Mouse (Mus musculus): Measurements from ENCODE around the gene Nedd9. TPM values are rescaled to one million over a fixed set of nuclear protein-coding genes. Genes with fewer than 3 reads are reported as not detected.
A peak's percentile ranks its signal among the peaks of the same experiment; 100 is the strongest.

The Nedd9 gene
- polyA plus RNA-seq, 1 experiment from 2014 or later, result 19.5 TPM

DNA sequence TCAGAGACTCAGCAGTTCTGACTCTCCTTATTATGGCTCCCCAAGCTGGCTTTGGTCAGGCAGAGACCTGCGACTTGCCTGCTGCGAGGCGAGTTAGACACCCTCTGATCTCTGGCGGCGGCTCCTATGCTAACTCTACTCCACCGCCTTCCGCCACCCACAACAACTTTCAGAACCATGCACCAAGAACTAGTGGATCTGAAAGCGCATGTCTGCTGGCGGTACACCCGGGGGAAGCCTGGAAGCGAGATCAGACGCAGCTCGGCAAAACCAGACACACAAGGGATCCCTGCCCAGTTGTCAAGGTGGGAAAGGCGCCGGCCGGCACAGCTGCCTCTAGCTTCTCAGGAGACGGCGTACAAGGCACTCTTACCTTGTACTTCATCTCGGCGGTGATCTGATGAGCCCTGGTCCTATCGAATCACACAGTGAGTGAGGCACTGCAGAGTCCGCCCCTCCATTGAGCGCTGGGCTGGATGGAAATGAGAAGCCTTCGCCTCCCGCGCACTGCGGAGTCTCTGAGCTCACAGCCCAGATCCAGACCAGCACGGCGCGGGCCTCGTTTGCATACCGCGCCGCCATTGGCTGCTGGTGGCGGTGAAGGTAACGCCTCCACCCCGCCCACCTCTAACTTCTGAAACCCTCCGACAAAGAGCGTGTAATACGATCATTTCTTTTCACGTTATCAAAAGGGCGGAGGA is 128.5 kb downstream of the Nedd9 start:
- H3K4me3 ChIP-seq, result peak overlapping the region; percentile 63
- peak overlapping the region; percentile 71 for H3K9ac ChIP-seq
- peak overlapping the region; percentile 89 for H3K27ac ChIP-seq
- whole genome bisulfite sequencing, result 0% methylated on average over 42 of the region's 42 CpGs
- ATAC-seq, result peak; percentile 99
- no peaks in the 10 kb centered on the region for H3K27me3 ChIP-seq
- H3K4me2 ChIP-seq, result peak overlapping the region; percentile 71
- no peaks in the 10 kb centered on the region for H3K36me3 ChIP-seq (ENCODE audit: poor library complexity, severe bottlenecking)
- no peaks in the 10 kb centered on the region for H3K9me3 ChIP-seq (replicated peaks)
- peaks cover 66% of the 10 kb centered on the region for H3K4me1 ChIP-seq

DNA sequence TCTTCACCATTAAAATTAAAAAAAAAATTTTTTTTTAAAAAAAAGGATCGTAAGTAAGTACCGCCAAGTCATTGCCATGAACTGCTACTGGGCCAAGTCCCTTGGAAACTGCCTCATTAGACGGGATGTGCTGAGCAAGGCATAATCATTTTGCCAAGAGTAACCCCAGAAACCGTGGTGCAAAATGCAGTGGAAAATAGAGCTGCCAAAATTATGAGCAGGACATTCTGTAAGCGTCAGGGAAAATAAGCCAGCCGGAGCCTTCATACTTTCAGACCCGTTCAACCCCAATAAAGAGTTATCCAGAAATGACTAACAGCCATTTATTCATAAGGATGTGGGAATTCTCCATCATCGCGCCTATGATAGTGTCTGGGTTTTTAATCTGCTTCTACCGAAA is 129.2 kb downstream of the Nedd9 start:
- Histone ChIP-seq H3K27me3 (no peaks in the 10 kb centered on the region), H3K4me2 (peak overlapping the region; percentile 71), H3K9ac (peak overlapping the region; percentile 71), H3K36me3 (ENCODE audit: poor library complexity, severe bottlenecking) (no peaks in the 10 kb centered on the region), H3K27ac (peak overlapping the region; percentile 89), H3K4me1 (peaks cover 72% of the 10 kb centered on the region), H3K9me3 (replicated peaks) (no peaks in the 10 kb centered on the region), H3K4me3 (peak overlapping the region; percentile 63)
- 5% methylated on average over 10 of the region's 10 CpGs for WGBS
- no peak for ATAC-seq

- ATAC-seq, result no peak
- Histone ChIP-seq H3K27me3 (no peaks in the 10 kb centered on the region), H3K36me3 (ENCODE audit: poor library complexity, severe bottlenecking) (no peaks in the 10 kb centered on the region), H3K4me2 (peak overlapping the region; percentile 71), H3K4me1 (peaks cover 76% of the 10 kb centered on the region), H3K4me3 (peak overlapping the region; percentile 63), H3K9ac (peak overlapping the region; percentile 71), H3K27ac (no peak overlapping the region), H3K9me3 (replicated peaks) (no peaks in the 10 kb centered on the region)
- 24% methylated on average over 3 of the region's 3 CpGs for WGBS
Observed at GRCm38 (mm10) chr13:41357586-41357985, 129.6 kb downstream of the Nedd9 start.

- no peak for ATAC-seq
- Histone ChIP-seq H3K27ac (no peak overlapping the region), H3K36me3 (ENCODE audit: poor library complexity, severe bottlenecking) (no peaks in the 10 kb centered on the region), H3K9me3 (replicated peaks) (no peaks in the 10 kb centered on the region), H3K4me1 (peaks cover 80% of the 10 kb centered on the region), H3K9ac (peak overlapping the region; percentile 71), H3K27me3 (no peaks in the 10 kb centered on the region), H3K4me3 (peak overlapping the region; percentile 63), H3K4me2 (peak overlapping the region; percentile 71)
- WGBS, result 54% methylated on average over 4 of the region's 4 CpGs
Observed at GRCm38 (mm10) chr13:41357161-41357560, 130.0 kb downstream of the Nedd9 start.

- H3K9ac ChIP-seq, result no peak overlapping the region
- no peaks in the 10 kb centered on the region for H3K9me3 ChIP-seq (replicated peaks)
- H3K4me1 ChIP-seq, result peaks cover 76% of the 10 kb centered on the region
- H3K36me3 ChIP-seq (ENCODE audit: poor library complexity, severe bottlenecking), result no peaks in the 10 kb centered on the region
- no peak for ATAC-seq
- H3K4me3 ChIP-seq, result peak overlapping the region; percentile 14; the same call in 1 of the 2 replicates
- WGBS, result 40% methylated on average over 2 of the region's 2 CpGs
- H3K4me2 ChIP-seq, result peak overlapping the region; percentile 50
- H3K27me3 ChIP-seq, result no peaks in the 10 kb centered on the region
- H3K27ac ChIP-seq, result no peak overlapping the region
Observed at GRCm38 (mm10) chr13:41355552-41355951, 131.6 kb downstream of the Nedd9 start.

DNA sequence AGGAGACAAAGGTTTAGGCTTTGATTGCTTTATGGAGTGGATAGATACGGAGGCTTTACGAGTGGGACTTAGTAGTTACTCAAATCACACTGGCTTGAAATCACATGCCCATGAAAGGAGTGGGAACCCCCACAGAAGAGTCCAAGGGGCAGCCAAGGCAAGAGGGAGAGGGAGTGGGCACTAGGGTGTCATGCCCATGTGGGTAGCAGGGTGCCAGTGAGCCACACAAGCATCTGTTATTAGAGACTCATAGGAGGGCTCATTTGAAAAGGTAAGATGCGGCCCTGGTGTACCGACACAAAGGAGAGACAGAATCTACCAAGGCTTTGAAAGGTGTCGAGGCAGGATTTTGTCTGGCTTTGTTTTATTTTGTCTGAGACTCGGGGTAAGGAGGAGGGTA is 132.6 kb downstream of the Nedd9 start:
- Histone ChIP-seq H3K27me3 (no peaks in the 10 kb centered on the region), H3K4me3 (peak overlapping the region; percentile 20), H3K9me3 (replicated peaks) (no peaks in the 10 kb centered on the region), H3K36me3 (ENCODE audit: poor library complexity, severe bottlenecking) (no peaks in the 10 kb centered on the region), H3K4me1 (peaks cover 66% of the 10 kb centered on the region), H3K4me2 (peak overlapping the region; percentile 49), H3K9ac (peak overlapping the region; percentile 53; the same call in 1 of the 2 replicates), H3K27ac (peak overlapping the region; percentile 55)
- no peak for ATAC-seq
- 11% methylated on average over 6 of the region's 6 CpGs for WGBS

GRCm38 (mm10) chr13:41353676-41354075 is 133.5 kb downstream of the Nedd9 start:
- Histone ChIP-seq H3K4me3 (no peak overlapping the region), H3K27me3 (no peaks in the 10 kb centered on the region), H3K27ac (no peak overlapping the region), H3K9ac (no peak overlapping the region), H3K36me3 (ENCODE audit: poor library complexity, severe bottlenecking) (no peaks in the 10 kb centered on the region), H3K4me2 (peak overlapping the region; percentile 49), H3K4me1 (peaks cover 67% of the 10 kb centered on the region), H3K9me3 (replicated peaks) (no peaks in the 10 kb centered on the region)
- WGBS, result 71% methylated on average over 3 of the region's 3 CpGs
- no peak for ATAC-seq

DNA sequence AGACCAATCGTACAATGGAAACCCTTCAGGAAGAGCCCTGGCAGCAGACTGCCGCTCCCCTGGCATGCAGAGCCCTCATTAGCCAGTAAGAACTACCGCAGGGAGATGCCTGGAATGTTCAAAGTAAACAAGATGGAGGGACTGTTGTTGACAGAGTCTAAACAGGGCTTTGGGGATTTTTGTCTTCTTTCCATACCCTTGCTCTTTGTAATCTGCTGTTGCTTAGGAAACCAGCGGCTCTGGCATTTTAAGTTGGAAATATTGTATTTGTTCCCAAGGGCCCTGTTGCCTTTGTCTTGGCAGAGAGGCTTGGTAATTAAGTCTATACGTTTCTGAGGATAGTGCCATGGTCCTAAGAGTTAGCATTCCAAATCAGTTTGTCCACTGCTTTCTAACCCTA is 134.8 kb downstream of the Nedd9 start:
- Histone ChIP-seq H3K9me3 (replicated peaks) (no peaks in the 10 kb centered on the region), H3K4me2 (peak overlapping the region; percentile 16), H3K27ac (peak overlapping the region; percentile 73), H3K9ac (no peak overlapping the region), H3K4me3 (no peak overlapping the region), H3K36me3 (ENCODE audit: poor library complexity, severe bottlenecking) (no peaks in the 10 kb centered on the region), H3K27me3 (no peaks in the 10 kb centered on the region), H3K4me1 (peaks cover 59% of the 10 kb centered on the region)
- 11% methylated on average over 5 of the region's 5 CpGs for WGBS
- peak; percentile 76 for ATAC-seq

DNA sequence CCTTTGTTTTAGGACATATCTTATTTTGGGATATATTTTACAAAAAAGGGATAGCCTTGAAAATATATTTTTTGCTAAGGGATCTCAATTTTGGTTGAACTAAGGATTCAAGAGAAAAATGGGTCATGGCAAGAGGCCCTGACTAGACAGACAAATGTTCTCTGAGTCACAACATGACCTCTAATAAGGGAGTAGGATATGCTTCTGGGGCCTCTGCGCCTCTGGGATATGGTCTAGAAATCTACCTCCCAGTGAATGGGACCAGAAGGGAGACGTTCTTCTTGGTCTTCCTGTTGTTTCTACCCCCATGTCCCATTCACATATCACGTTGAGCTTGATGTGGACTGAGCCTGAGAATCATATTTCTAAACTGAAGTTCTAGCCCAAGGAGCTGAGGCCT is 136.6 kb downstream of the Nedd9 start:
- WGBS, result 93% methylated on average over 3 of the region's 3 CpGs
- no peak for ATAC-seq

GRCm38 (mm10) chr13:41349770-41350169 is 137.4 kb downstream of the Nedd9 start:
- no peaks in the 10 kb centered on the region for H3K36me3 ChIP-seq (ENCODE audit: poor library complexity, severe bottlenecking)
- no peak overlapping the region for H3K4me3 ChIP-seq
- no peak overlapping the region for H3K9ac ChIP-seq
- no peak overlapping the region for H3K27ac ChIP-seq
- H3K27me3 ChIP-seq, result no peaks in the 10 kb centered on the region
- ATAC-seq, result no peak
- H3K9me3 ChIP-seq (replicated peaks), result no peaks in the 10 kb centered on the region
- H3K4me1 ChIP-seq, result peaks cover 46% of the 10 kb centered on the region
- 66% methylated on average over 4 of the region's 4 CpGs for whole genome bisulfite sequencing
- no peak overlapping the region for H3K4me2 ChIP-seq

More for the DNA sequence above, 136.6 kb downstream of the Nedd9 start:
- H3K36me3 ChIP-seq (ENCODE audit: poor library complexity, severe bottlenecking), result no peaks in the 10 kb centered on the region
- H3K9me3 ChIP-seq (replicated peaks), result no peaks in the 10 kb centered on the region
- H3K4me3 ChIP-seq, result no peak overlapping the region
- no peak overlapping the region for H3K9ac ChIP-seq
- no peaks in the 10 kb centered on the region for H3K27me3 ChIP-seq
- no peak overlapping the region for H3K27ac ChIP-seq
- H3K4me2 ChIP-seq, result no peak overlapping the region
- peaks cover 48% of the 10 kb centered on the region for H3K4me1 ChIP-seq

DNA sequence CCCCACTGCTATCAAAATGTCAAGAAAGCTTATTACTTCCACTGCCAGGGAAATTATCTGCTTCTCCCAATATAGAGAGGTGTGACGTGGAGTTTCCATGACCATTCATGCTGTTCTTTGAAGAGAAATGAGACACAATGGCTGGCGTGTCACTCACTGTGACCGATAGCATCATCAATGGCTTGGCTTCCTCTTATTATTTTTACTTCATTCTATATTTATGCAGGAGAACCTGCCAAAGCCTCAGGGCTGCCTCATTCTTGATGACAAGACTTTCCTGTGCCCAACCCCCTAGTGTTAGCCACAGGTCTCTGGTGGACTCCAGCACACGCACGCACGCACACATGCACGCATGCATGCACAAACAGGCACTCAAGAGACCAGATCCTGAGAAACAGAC is 141.4 kb downstream of the Nedd9 start:
- H3K4me1 ChIP-seq, result peaks cover 25% of the 10 kb centered on the region
- H3K4me3 ChIP-seq, result no peak overlapping the region
- H3K9ac ChIP-seq, result no peak overlapping the region
- no peak for ATAC-seq
- no peak overlapping the region for H3K4me2 ChIP-seq
- 87% methylated on average over 7 of the region's 7 CpGs for WGBS
- no peaks in the 10 kb centered on the region for H3K27me3 ChIP-seq
- no peaks in the 10 kb centered on the region for H3K36me3 ChIP-seq (ENCODE audit: poor library complexity, severe bottlenecking)
- H3K27ac ChIP-seq, result no peak overlapping the region
- no peaks in the 10 kb centered on the region for H3K9me3 ChIP-seq (replicated peaks)

DNA sequence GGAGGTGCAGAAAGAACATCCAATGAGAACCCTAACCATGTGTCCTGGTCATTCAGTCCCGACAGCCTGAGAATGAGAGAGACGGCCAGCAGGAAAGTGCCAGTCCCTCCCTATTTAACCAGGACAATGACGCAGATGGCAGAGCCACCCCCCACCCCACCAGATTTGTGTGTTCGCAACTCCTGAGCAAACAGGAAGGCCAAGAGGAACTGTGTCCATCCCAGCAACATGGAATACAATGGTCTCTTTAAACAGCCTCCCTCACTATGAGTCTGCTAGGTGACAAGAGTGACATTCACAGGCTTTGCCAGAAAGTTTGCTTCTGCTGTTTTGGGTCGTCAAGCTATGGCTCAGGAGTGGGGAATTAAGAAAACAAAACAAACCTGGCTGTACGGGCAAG is 141.9 kb downstream of the Nedd9 start:
- Histone ChIP-seq H3K9ac (no peak overlapping the region), H3K36me3 (ENCODE audit: poor library complexity, severe bottlenecking) (no peaks in the 10 kb centered on the region), H3K27me3 (no peaks in the 10 kb centered on the region), H3K4me3 (no peak overlapping the region), H3K27ac (no peak overlapping the region), H3K4me2 (no peak overlapping the region), H3K4me1 (peaks cover 25% of the 10 kb centered on the region), H3K9me3 (replicated peaks) (no peaks in the 10 kb centered on the region)
- ATAC-seq, result 0 out of 2 replicates have a peak, but pooled peaks have one; percentile 26
- 62% methylated on average over 6 of the region's 6 CpGs for WGBS

DNA sequence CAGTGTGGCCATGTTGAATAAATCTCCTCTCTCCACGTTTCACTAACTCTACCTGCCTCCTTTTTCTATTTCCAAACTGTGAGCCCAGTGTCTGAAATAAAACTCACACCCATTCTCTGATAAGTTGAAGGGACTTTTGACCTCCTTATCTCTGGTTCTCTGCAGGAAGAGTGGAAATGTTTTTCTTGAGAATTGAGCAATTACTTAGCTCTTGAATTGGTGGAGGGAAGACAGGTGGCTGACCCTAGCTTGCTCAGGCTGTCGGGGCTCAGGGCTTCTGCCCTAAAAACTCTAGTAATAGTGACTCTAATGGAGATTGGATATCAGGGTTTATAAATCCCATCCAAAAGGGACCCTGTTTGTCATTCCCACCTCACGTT is 143.3 kb downstream of the Nedd9 start:
- no peaks in the 10 kb centered on the region for H3K27me3 ChIP-seq
- no peaks in the 10 kb centered on the region for H3K36me3 ChIP-seq (ENCODE audit: poor library complexity, severe bottlenecking)
- WGBS, result 90% methylated on average over 3 of the region's 3 CpGs

More for the DNA sequence above, 143.3 kb downstream of the Nedd9 start:
- Histone ChIP-seq H3K9me3 (replicated peaks) (no peaks in the 10 kb centered on the region), H3K4me3 (no peak overlapping the region), H3K4me2 (no peak overlapping the region), H3K27ac (no peak overlapping the region), H3K4me1 (peaks cover 36% of the 10 kb centered on the region), H3K9ac (no peak overlapping the region)
- ATAC-seq, result no peak

All from forebrain, embryonic 13.5 days (tissue).